Mouse (Mus musculus): ENCODE results near the gene Rfx7. TPM values are rescaled to one million over a fixed set of nuclear protein-coding genes. Genes with fewer than 3 reads are reported as not detected.

The Rfx7 gene
- polyA plus RNA-seq, 1 experiment from 2014 or later = 16.8 TPM

DNA sequence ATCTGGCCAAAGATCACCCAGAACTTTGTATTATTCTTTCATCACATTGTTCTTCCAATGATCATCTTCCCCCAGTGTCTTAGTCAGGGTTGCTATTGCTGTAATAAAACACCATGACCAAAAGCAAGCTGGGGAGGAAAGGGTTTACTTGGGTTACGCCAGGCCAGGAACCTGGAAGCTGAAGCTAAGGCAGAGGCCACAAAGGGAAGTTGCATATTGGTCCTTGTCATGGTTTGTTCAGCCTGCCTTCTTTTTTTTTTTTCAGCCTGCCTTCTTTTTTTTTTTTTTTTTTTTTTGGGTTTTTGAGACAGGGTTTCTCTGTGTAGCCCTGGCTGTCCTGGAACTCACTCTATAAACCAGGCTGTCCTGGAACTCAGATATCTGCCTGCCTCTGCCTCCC lies 5.9 kb upstream of the Rfx7 start:
- no peak for DNase-seq (ENCODE audit: extremely low spot score, low spot score)
- Histone ChIP-seq H3K9me3 (no peaks in the 10 kb centered on the region), H3K27ac (no peak overlapping the region), H3K4me1 (peaks cover 15% of the 10 kb centered on the region), H3K36me3 (replicated peaks) (no peaks in the 10 kb centered on the region), H3K4me3 (no peak overlapping the region), H3K27me3 (ENCODE audit: poor library complexity, severe bottlenecking) (no peaks in the 10 kb centered on the region)
- WGBS = 88% methylated on average over 1 of the region's 1 CpGs

- peaks cover 44% of the 10 kb centered on the region for H3K4me1 ChIP-seq
- H3K9me3 ChIP-seq = no peaks in the 10 kb centered on the region
- H3K36me3 ChIP-seq (replicated peaks) = no peaks in the 10 kb centered on the region
- H3K27ac ChIP-seq = peak overlapping the region; percentile 98; the same call in 1 of the 2 replicates
- 2% methylated on average over 12 of the region's 12 CpGs for WGBS
- no peaks in the 10 kb centered on the region for H3K27me3 ChIP-seq (ENCODE audit: poor library complexity, severe bottlenecking)
- peak overlapping the region; percentile 90 for H3K4me3 ChIP-seq
- peak; percentile 88 for DNase-seq (ENCODE audit: extremely low spot score, low spot score)
These were observed 1.8 kb upstream of the Rfx7 start for GRCm38 (mm10) chr9:72530237-72530636.

DNA sequence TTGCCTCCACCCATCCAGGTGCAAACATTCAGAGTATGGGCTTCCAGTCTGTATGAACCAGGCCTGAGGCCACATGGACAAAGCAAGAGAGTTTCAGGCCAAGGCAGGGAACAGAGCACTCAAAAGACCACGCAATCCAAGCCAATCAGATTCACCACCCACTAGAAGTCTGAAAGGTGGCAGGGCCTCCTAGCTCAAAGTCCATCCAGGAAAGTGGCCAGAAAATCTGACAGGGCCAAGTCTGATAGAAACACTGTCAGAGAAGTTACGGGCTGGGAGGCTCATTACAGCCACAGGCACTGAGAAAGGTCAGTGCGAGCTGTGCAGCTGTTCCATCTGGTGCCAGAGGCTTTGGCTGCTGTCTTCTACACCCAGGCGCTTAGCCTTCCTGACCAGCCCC lies 1.2 kb upstream of the Rfx7 start:
- peak overlapping the region; percentile 90 for H3K4me3 ChIP-seq
- WGBS = 39% methylated on average over 4 of the region's 4 CpGs
- no peak for DNase-seq (ENCODE audit: extremely low spot score, low spot score)

DNA sequence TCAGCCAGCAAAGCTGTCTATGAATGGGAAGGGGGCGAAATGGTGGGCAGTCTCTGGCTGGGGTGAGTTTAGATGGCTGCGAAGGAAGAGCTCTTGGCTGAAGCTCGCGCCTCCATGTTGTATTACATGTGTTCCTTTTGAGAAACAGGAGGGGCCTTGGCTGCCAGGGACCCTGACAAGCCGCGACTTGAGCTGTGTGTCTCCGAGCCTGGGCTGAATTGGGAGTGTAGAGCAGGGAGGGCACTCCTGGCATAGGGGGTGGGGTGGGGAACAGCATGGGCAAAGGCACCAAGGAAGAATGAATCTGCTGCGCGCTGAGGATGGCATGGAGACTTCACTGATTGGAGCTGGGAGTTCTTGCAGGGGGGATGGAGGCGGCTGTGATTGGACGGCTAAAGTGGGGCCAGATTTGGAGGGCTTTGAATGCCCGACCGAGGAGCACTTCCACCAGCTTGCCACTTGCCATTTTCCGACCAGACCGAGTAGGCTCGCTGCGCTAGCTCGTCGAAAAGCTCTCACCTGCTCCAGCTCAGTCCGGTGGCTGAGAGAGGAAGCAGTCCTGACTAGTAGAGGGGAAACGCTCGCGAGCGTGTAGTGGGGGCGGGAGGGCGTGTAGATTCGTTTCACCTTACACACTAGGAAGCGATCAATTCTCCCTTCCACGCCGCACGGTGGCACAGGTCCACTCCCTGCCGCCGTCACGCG lies 597 bp upstream of the Rfx7 start:
- Histone ChIP-seq H3K27me3 (ENCODE audit: poor library complexity, severe bottlenecking) (no peaks in the 10 kb centered on the region), H3K9me3 (no peaks in the 10 kb centered on the region), H3K27ac (peak overlapping the region; percentile 98), H3K4me1 (peaks cover 44% of the 10 kb centered on the region), H3K36me3 (replicated peaks) (no peaks in the 10 kb centered on the region), H3K4me3 (peak overlapping the region; percentile 90)
- peak; percentile 93 for DNase-seq (ENCODE audit: extremely low spot score, low spot score)
- WGBS = 2% methylated on average over 35 of the region's 35 CpGs

More for the DNA sequence above, 1.2 kb upstream of the Rfx7 start:
- Histone ChIP-seq H3K36me3 (replicated peaks) (no peaks in the 10 kb centered on the region), H3K27ac (peak overlapping the region; percentile 98), H3K4me1 (peaks cover 44% of the 10 kb centered on the region), H3K27me3 (ENCODE audit: poor library complexity, severe bottlenecking) (no peaks in the 10 kb centered on the region), H3K9me3 (no peaks in the 10 kb centered on the region)

- H3K27me3 ChIP-seq (ENCODE audit: poor library complexity, severe bottlenecking) = no peaks in the 10 kb centered on the region
- no peaks in the 10 kb centered on the region for H3K9me3 ChIP-seq
- H3K27ac ChIP-seq = peak overlapping the region; percentile 98
- DNase-seq (ENCODE audit: extremely low spot score, low spot score) = peak; percentile 80
- 2% methylated on average over 50 of the region's 55 CpGs for WGBS
- H3K4me1 ChIP-seq = peaks cover 44% of the 10 kb centered on the region
- H3K36me3 ChIP-seq (replicated peaks) = no peaks in the 10 kb centered on the region
- peak overlapping the region; percentile 90 for H3K4me3 ChIP-seq
These were observed 495 bp downstream of the Rfx7 start for GRCm38 (mm10) chr9:72532381-72533088.

- Histone ChIP-seq H3K9me3 (no peaks in the 10 kb centered on the region), H3K36me3 (replicated peaks) (no peaks in the 10 kb centered on the region), H3K27me3 (ENCODE audit: poor library complexity, severe bottlenecking) (no peaks in the 10 kb centered on the region), H3K4me3 (peak overlapping the region; percentile 90), H3K27ac (peak overlapping the region; percentile 98), H3K4me1 (peaks cover 44% of the 10 kb centered on the region)
- no peak for DNase-seq (ENCODE audit: extremely low spot score, low spot score)
- 0% methylated on average over 2 of the region's 2 CpGs for WGBS
These were observed 1.0 kb downstream of the Rfx7 start for GRCm38 (mm10) chr9:72533089-72533415.

DNA sequence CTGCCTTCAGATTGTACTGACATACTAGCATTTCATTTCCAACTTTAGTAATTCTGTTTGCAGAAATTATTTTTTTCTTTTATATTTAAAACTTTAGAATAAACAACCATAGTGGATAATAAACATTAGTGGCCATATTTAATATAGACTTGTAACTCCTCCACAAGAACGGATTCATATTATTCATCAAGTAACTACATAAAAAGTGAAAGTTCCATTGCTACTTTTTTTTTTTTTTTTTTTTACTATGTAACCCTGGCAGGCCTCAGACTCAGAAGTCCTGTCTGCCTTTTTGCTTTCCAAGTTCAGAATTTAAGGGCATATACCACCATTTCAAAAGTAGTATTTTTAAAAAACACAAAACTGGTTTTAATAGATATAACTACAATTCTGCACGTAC lies 2.9 kb downstream of the Rfx7 start:
- Histone ChIP-seq H3K4me1 (peaks cover 40% of the 10 kb centered on the region), H3K9me3 (no peaks in the 10 kb centered on the region), H3K4me3 (peak overlapping the region; percentile 90; the same call in 1 of the 2 replicates), H3K27ac (no peak overlapping the region), H3K36me3 (replicated peaks) (peaks cover 6% of the 10 kb centered on the region), H3K27me3 (ENCODE audit: poor library complexity, severe bottlenecking) (no peaks in the 10 kb centered on the region)
- 96% methylated on average over 2 of the region's 2 CpGs for WGBS
- no peak for DNase-seq (ENCODE audit: extremely low spot score, low spot score)

- no peak for DNase-seq (ENCODE audit: extremely low spot score, low spot score)
- H3K9me3 ChIP-seq = no peaks in the 10 kb centered on the region
- WGBS = 94% methylated on average over 3 of the region's 3 CpGs
- H3K4me3 ChIP-seq = no peak overlapping the region
- H3K4me1 ChIP-seq = peaks cover 36% of the 10 kb centered on the region
- H3K27ac ChIP-seq = no peak overlapping the region
- no peaks in the 10 kb centered on the region for H3K27me3 ChIP-seq (ENCODE audit: poor library complexity, severe bottlenecking)
- peaks cover 10% of the 10 kb centered on the region for H3K36me3 ChIP-seq (replicated peaks)
These were observed 3.4 kb downstream of the Rfx7 start for GRCm38 (mm10) chr9:72535394-72535793.

GRCm38 (mm10) chr9:72537086-72537485 lies 5.0 kb downstream of the Rfx7 start:
- Histone ChIP-seq H3K4me1 (peaks cover 22% of the 10 kb centered on the region), H3K4me3 (no peak overlapping the region), H3K27me3 (ENCODE audit: poor library complexity, severe bottlenecking) (no peaks in the 10 kb centered on the region), H3K27ac (no peak overlapping the region), H3K9me3 (no peaks in the 10 kb centered on the region), H3K36me3 (replicated peaks) (peaks cover 13% of the 10 kb centered on the region)
- DNase-seq (ENCODE audit: extremely low spot score, low spot score) = no peak
- WGBS = 46% methylated on average over 1 of the region's 1 CpGs

DNA sequence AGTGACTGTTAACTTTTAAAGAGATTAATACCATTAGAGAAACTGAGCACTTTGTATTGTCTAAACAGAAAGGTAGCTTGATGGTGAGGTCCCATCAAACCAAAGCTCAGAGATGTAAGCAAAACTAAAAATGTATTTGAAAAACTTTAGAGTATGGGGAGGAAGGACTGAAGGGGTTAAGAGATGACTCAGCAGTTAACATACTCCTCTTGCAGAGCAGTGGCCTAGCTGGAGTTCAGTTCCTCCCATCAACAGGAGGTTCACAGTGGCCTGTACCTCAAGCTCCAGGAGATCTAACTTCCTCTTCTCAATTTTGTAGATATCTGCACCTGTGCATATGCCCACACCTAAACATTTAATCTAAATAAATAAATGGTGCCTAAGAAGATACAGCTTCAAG lies 11.6 kb downstream of the Rfx7 start:
- no peaks in the 10 kb centered on the region for H3K4me1 ChIP-seq
- no peaks in the 10 kb centered on the region for H3K9me3 ChIP-seq
- peaks cover 32% of the 10 kb centered on the region for H3K36me3 ChIP-seq (replicated peaks)
- no peak overlapping the region for H3K27ac ChIP-seq
- H3K4me3 ChIP-seq = no peak overlapping the region
- DNase-seq (ENCODE audit: extremely low spot score, low spot score) = no peak
- H3K27me3 ChIP-seq (ENCODE audit: poor library complexity, severe bottlenecking) = no peaks in the 10 kb centered on the region

GRCm38 (mm10) chr9:72558780-72559179 lies 26.7 kb downstream of the Rfx7 start:
- DNase-seq (ENCODE audit: extremely low spot score, low spot score) = no peak

GRCm38 (mm10) chr9:72560316-72560715 lies 28.3 kb downstream of the Rfx7 start:
- 88% methylated on average over 2 of the region's 2 CpGs for WGBS
- Histone ChIP-seq H3K27me3 (ENCODE audit: poor library complexity, severe bottlenecking) (no peaks in the 10 kb centered on the region), H3K36me3 (replicated peaks) (peaks cover 2% of the 10 kb centered on the region), H3K9me3 (no peaks in the 10 kb centered on the region), H3K4me1 (no peaks in the 10 kb centered on the region), H3K27ac (no peak overlapping the region), H3K4me3 (no peak overlapping the region)
- DNase-seq (ENCODE audit: extremely low spot score, low spot score) = no peak

More at GRCm38 (mm10) chr9:72558780-72559179, 26.7 kb downstream of the Rfx7 start:
- H3K4me1 ChIP-seq = no peaks in the 10 kb centered on the region
- 79% methylated on average over 1 of the region's 1 CpGs for WGBS
- no peaks in the 10 kb centered on the region for H3K9me3 ChIP-seq
- H3K27ac ChIP-seq = no peak overlapping the region
- H3K27me3 ChIP-seq (ENCODE audit: poor library complexity, severe bottlenecking) = no peaks in the 10 kb centered on the region
- H3K36me3 ChIP-seq (replicated peaks) = no peaks in the 10 kb centered on the region
- H3K4me3 ChIP-seq = no peak overlapping the region

GRCm38 (mm10) chr9:72563277-72563676 lies 31.2 kb downstream of the Rfx7 start:
- 94% methylated on average over 3 of the region's 3 CpGs for WGBS
- no peak for DNase-seq (ENCODE audit: extremely low spot score, low spot score)

More at GRCm38 (mm10) chr9:72563277-72563676, 31.2 kb downstream of the Rfx7 start:
- Histone ChIP-seq H3K4me3 (no peak overlapping the region), H3K4me1 (no peaks in the 10 kb centered on the region), H3K36me3 (replicated peaks) (peaks cover 11% of the 10 kb centered on the region), H3K9me3 (peaks cover 4% of the 10 kb centered on the region; the same call in 1 of the 2 replicates), H3K27ac (no peak overlapping the region), H3K27me3 (ENCODE audit: poor library complexity, severe bottlenecking) (no peaks in the 10 kb centered on the region)

All from forebrain, embryonic 10.5 days (tissue).